Mouse (Mus musculus): ENCODE data around the gene Ccl17.

Gene Ccl17

GRCm38 (mm10) chr8:94810153-94810552 lies at the start of gene Ccl17:
Gene Ccl17, plus strand, starts transcription at chr8:94810453.
- no peak for DNase-seq

- DNase-seq, result no peak
Observed at GRCm38 (mm10) chr8:94767035-94767434, 43.2 kb upstream of the Ccl17 start.

DNA sequence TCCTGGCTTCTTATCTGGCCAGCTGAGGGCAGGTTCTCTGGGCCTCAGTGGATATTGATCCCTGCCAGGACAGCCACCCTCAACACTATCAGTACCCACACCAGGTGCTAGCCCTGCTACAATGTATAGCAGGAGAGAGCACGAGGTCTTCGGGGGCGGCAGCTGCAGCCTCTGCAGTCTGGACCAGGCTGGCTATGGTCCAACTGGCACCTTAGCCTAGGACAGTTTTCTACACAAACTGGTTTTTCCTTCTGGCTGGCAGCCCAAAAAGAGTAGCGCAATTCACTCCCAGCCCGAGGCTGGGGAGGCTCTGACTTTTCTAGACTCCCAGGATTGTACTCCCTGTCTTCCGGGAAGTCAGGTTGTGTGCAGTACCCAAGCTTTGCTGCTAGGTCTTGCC lies 39.3 kb upstream of the Ccl17 start:
- DNase-seq, result peak; percentile 54

GRCm38 (mm10) chr8:94771941-94772670 lies 38.1 kb upstream of the Ccl17 start, which contains the start of gene Cx3cl1:
Gene Cx3cl1, plus strand, starts transcription at chr8:94772009.
- peak; percentile 87 for DNase-seq

- no peak for DNase-seq
Observed at GRCm38 (mm10) chr8:94773048-94773447, 37.2 kb upstream of the Ccl17 start.

- DNase-seq, result peak; percentile 51
Observed at GRCm38 (mm10) chr8:94773700-94774171, 36.5 kb upstream of the Ccl17 start.

- DNase-seq, result no peak
Observed at GRCm38 (mm10) chr8:94774601-94775000, 35.7 kb upstream of the Ccl17 start.

DNA sequence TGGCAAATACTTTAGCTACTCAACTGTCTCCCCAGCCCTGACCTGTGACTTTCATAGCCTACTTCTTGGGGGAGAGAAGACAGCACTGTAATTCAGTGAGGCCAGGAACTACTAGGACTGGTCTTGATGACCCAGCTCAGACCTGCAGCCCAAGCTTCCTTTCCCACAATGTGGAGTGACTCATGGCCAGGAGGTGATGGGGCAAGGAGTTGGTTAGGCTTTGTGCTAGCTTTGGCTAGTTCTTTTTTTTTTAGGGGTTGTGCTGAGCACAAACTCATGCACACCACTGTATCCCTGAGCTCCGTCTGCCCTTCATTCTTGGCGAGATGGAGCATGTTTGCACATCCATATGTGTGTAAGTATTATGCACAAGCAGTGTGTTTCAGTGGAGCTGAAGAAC lies 33.9 kb upstream of the Ccl17 start:
- no peak for DNase-seq

GRCm38 (mm10) chr8:94778036-94778435 lies 32.2 kb upstream of the Ccl17 start:
- no peak for DNase-seq

- no peak for DNase-seq
Observed at GRCm38 (mm10) chr8:94778473-94778872, 31.8 kb upstream of the Ccl17 start.

GRCm38 (mm10) chr8:94778895-94779533 lies 31.2 kb upstream of the Ccl17 start:
- no peak for DNase-seq

- DNase-seq, result no peak
Observed at GRCm38 (mm10) chr8:94779534-94780294, 30.5 kb upstream of the Ccl17 start.

DNA sequence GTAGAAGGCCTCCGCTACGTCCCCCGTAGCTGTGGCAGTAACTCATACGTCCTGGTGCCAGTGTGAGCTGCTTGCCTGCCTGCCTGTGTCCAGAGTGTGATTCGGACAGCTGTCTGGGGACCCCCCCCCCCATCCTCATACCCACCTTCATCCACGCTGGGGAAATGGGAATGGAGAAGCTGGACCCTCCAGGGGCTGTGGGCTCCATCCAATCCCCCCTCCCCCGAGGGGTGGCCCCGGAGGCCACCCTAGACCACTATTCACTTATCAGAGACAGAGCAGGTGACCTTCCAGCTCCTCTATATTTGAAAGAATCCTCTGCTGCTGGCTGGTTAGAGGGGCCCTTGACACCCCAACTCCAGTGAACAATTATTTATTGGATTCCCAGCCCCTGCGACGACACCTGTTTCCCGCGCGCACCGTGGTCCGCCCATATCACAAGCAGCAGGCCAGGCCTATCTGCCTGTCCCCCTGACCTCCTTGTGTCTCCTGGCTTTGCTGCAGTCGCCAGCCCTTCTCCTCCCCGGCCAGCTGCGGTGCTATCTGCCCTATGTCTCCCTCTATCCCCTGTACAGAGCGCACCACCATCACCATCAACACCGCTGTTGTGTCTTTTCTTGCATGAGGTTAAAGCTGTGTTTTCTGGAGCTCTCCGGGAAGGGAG lies 29.6 kb upstream of the Ccl17 start:
- DNase-seq, result no peak

DNA sequence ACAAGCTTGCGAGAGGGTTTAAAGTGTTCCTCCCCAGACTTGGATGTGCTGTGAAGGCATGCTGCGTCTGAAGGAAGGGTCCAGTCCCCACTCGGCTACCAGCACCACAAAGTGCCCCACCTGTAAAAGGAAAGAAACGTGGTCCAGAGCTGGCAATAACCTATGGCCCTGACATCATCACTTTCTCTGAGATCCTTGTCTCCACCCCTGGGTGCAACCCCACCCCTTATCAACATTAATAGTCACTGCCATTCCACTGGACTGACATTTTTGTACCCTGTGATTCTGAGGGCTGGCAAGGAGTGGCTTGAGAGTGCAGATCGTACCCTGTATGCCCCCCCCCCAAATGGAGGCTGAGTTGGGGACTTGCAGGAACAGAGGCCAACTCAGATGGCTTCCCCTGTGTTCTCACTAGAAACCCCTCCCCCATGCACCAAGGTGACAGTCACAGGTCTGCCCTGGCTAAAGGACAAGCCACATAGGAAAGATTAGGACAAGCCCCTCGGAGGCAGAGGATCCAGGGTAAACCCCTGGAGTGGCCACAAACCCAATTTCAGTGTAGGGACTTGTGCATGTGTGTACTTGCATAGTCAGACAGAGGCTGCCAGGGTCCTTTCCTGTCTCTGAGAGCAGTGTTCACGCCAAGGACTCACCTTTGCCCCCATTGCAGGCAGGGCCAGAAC lies 29.0 kb upstream of the Ccl17 start:
- DNase-seq, result no peak

DNA sequence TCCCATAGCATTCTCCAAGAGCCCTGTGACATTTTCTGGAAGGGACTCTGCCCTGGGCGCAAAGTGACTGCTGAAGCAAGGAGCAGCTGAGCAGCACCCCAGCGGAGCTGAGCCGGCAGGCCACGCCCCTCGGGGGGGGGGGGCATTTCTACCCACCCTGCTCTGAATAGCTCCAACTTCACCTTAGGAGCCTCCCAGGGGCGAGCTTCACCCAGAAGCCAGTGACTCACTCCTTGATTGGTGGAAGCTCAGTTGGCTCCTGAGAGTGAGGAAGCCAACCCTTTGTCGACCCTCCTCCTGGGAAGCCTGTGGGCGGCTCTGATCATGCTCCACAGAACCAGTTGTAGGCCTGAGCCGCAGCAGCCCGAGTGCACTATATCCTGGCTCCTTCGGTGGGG lies 28.4 kb upstream of the Ccl17 start:
- DNase-seq, result no peak

DNA sequence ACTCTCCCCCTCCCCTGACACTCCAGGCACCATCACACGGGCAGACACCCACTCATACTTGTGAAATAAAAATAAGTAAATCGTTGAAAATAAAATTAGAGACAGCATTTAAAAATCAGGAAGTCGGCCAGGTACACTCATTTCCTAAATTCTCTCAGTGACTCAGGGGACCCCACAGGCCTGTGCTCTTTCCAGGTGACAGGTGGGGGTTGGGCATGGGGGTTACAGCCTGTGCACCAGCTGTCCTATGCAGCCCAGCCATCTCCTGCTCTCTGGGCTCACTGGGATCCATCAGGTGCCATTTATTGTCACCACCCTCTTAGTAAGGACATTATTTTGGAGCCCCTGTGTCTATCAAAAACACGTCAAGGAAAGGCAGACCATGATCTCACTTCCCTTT lies 26.4 kb upstream of the Ccl17 start:
- DNase-seq, result no peak

GRCm38 (mm10) chr8:94785247-94785985 lies 24.8 kb upstream of the Ccl17 start:
- DNase-seq, result peak; percentile 41

DNA sequence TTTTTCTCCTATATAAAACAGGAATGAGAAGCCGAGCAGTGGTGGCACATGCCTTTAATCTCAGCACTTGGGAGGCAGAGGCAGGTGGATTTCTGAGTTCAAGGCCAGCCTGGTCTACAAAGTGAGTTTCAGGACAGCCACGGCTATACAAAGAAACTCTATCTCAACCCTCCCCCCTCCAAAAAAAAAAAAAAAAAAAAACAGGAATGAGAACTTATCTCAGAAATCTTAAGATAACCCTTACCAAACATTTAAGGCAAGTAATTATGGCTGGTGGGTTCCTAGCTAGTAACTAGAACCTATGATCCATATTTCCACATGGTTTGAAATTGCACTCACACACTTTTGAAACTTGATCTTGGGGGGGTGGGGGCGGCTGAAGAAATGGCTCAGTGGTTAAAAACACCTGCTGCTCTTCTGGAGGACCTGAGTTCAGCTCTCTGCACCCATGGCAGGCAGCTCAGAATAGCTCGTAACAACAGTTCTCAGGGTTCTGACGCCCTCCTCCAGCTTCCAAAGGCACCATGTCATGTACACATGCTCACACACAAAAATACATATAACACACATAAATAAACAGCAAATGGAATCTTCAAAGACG lies 24.2 kb upstream of the Ccl17 start:
- no peak for DNase-seq

DNA sequence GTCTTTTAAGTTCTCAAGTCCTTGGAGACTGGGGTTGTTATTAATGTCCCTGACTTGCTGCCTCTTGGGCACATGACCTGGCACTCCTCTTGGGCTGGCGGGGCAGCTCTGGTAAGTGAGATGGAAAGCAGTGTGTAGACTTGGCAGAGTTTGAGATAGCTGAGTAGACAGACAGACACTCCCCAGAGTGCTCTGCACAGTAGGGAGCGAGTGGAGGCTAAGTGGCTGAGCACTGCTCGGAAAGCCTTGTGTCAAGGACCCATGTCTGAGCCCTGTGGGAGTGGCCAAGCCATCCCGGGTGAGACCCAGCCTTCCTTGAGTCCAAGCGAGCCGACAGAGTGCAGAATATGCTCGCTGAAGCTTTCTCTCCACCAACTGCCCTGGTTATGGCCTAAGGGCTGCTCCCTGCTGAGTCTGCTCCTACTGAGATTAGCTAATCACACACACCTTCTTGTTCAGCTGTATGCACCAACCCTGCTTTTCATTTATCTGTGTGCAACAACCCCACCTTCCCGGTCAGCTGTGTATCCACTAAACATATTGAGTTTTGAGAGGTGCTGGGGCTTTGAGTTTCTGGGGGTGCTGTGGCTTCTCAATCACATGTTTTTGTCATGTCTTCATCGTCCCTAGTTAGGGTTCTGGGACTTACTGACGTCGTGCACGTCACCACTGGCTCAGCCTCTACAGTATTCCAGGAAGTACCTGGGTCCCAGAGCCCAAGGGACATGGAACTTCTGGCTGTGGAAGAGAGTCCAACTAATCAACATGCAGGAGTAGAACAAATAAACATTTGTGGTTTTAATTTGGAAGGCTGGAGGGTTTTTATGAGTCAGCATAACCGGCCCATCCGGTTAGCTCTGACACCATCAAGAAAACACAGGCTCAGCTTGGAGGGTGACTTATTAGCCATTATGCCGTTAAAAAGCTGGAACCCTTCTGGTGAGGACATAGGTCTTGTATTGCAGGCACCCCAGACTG lies 22.4 kb upstream of the Ccl17 start:
- DNase-seq, result no peak
